Mouse (Mus musculus): ENCODE data around the gene Gm27021.

The Gm27021 gene

GRCm38 (mm10) chr8:120580336-120581000 is 87.4 kb downstream of the Gm27021 start:
- in situ Hi-C loops (cut with MboI; ENCODE audit: unreplicated experiment in 2 of 2) = no loop called here

GRCm38 (mm10) chr8:120577821-120578220 is 90.1 kb downstream of the Gm27021 start:
- in situ Hi-C loops (cut with MboI; ENCODE audit: unreplicated experiment in 2 of 2) = loop anchor here in 1 of 2 experiments (5.0 kb wide), 1 partner anchor 91 kb away; no protein-coding TSS in a partner anchor

- in situ Hi-C loops (cut with MboI; ENCODE audit: unreplicated experiment in 2 of 2) = loop anchor here in 1 of 2 experiments (5.0 kb wide), 1 partner anchor 88 kb away; no protein-coding TSS in a partner anchor
Observed at GRCm38 (mm10) chr8:120575801-120576200, 92.1 kb downstream of the Gm27021 start.

GRCm38 (mm10) chr8:120574941-120575340 is 92.9 kb downstream of the Gm27021 start:
- in situ Hi-C loops (cut with MboI; ENCODE audit: unreplicated experiment in 2 of 2) = loop anchor here (5.0 kb wide), 2 partner anchors 38 to 88 kb away; no protein-coding TSS in a partner anchor

- in situ Hi-C loops (cut with MboI; ENCODE audit: unreplicated experiment in 2 of 2) = loop anchor here (5.0 kb wide), 1 partner anchor 37 kb away; no protein-coding TSS in a partner anchor
Observed at GRCm38 (mm10) chr8:120573866-120574265, 94.0 kb downstream of the Gm27021 start.

- in situ Hi-C loops (cut with MboI; ENCODE audit: unreplicated experiment in 2 of 2) = loop anchor here (5.0 kb wide), 1 partner anchor 35 kb away; no protein-coding TSS in a partner anchor
Observed at GRCm38 (mm10) chr8:120572534-120572933, 95.3 kb downstream of the Gm27021 start.

GRCm38 (mm10) chr8:120571561-120571960 is 96.3 kb downstream of the Gm27021 start:
- in situ Hi-C loops (cut with MboI; ENCODE audit: unreplicated experiment in 2 of 2) = loop anchor here (5.0 kb wide), 1 partner anchor 34 kb away; no protein-coding TSS in a partner anchor

- in situ Hi-C loops (cut with MboI; ENCODE audit: unreplicated experiment in 2 of 2) = loop anchor here (5.0 kb wide), 1 partner anchor 33 kb away; no protein-coding TSS in a partner anchor
Observed at GRCm38 (mm10) chr8:120569939-120570715, 97.8 kb downstream of the Gm27021 start.

- in situ Hi-C loops (cut with MboI; ENCODE audit: unreplicated experiment in 2 of 2) = no loop called here
Observed at GRCm38 (mm10) chr8:120569123-120569522, 98.8 kb downstream of the Gm27021 start.

- in situ Hi-C loops (cut with MboI; ENCODE audit: unreplicated experiment in 2 of 2) = no loop called here
Observed at GRCm38 (mm10) chr8:120568164-120568798, 99.6 kb downstream of the Gm27021 start.

GRCm38 (mm10) chr8:120567731-120568130 is 100.1 kb downstream of the Gm27021 start:
- in situ Hi-C loops (cut with MboI; ENCODE audit: unreplicated experiment in 2 of 2) = no loop called here

GRCm38 (mm10) chr8:120566681-120567080 is 101.2 kb downstream of the Gm27021 start:
- in situ Hi-C loops (cut with MboI; ENCODE audit: unreplicated experiment in 2 of 2) = no loop called here

- in situ Hi-C loops (cut with MboI; ENCODE audit: unreplicated experiment in 2 of 2) = no loop called here
Observed at GRCm38 (mm10) chr8:120565151-120565711, 102.6 kb downstream of the Gm27021 start.

GRCm38 (mm10) chr8:120563851-120564837 is 103.7 kb downstream of the Gm27021 start:
- in situ Hi-C loops (cut with MboI; ENCODE audit: unreplicated experiment in 2 of 2) = no loop called here

GRCm38 (mm10) chr8:120563348-120563724 is 104.5 kb downstream of the Gm27021 start:
- in situ Hi-C loops (cut with MboI; ENCODE audit: unreplicated experiment in 2 of 2) = no loop called here

- in situ Hi-C loops (cut with MboI; ENCODE audit: unreplicated experiment in 2 of 2) = no loop called here
Observed at GRCm38 (mm10) chr8:120562680-120563347, 105.1 kb downstream of the Gm27021 start.

GRCm38 (mm10) chr8:120561539-120562435 is 106.1 kb downstream of the Gm27021 start:
- in situ Hi-C loops (cut with MboI; ENCODE audit: unreplicated experiment in 2 of 2) = no loop called here

GRCm38 (mm10) chr8:120560535-120560934 is 107.3 kb downstream of the Gm27021 start:
- in situ Hi-C loops (cut with MboI; ENCODE audit: unreplicated experiment in 2 of 2) = no loop called here

Data from v-Abl transformed pro-B cells (cell line).